ENCODE assay signal across 21 mouse cellular contexts in genomic region chr17:28832040-28832439, GRCm38 (mm10). TPM values are rescaled to one million over a fixed set of nuclear protein-coding genes. Genes with fewer than 3 reads are reported as not detected.
DNase-seq lines count a peak whose midpoint lies in the region; ATAC-seq and TF ChIP-seq lines count a peak whose summit lies in the region.
"Had no signal": no experiment of that assay in that cellular context is flagged by ENCODE, and none has a peak within 500 bp of the region (broad histone marks: within the 10 kb centered on the region; RNA-seq: fewer than 3 reads in every experiment).

No protein-coding gene starts in this region.

- peaks cover 27% of the 10 kb centered on the region for H3K4me1 ChIP-seq in heart, embryonic 11.5 days (ENCODE audit: control insufficient read depth, insufficient read depth, low read length)
- no peaks in the 10 kb centered on the region for H3K4me1 ChIP-seq in midbrain, postnatal 0 days (ENCODE audit: insufficient read depth, low read length)
- no peaks in the 10 kb centered on the region for H3K4me1 ChIP-seq in midbrain, embryonic 10.5 days
- peaks cover 96% of the 10 kb centered on the region for H3K4me1 ChIP-seq in liver, embryonic 12.5 days
- H3K4me1 ChIP-seq: hindbrain, embryonic 10.5 days had no signal

- H3K36me3 ChIP-seq in heart, embryonic 11.5 days (ENCODE audit: control insufficient read depth, insufficient read depth, low read length), result peaks cover 39% of the 10 kb centered on the region
- peaks cover 44% of the 10 kb centered on the region for H3K36me3 ChIP-seq in midbrain, postnatal 0 days (ENCODE audit: insufficient read depth, low read length)
- peaks cover 100% of the 10 kb centered on the region for H3K36me3 ChIP-seq in midbrain, embryonic 10.5 days
- peaks cover 100% of the 10 kb centered on the region for H3K36me3 ChIP-seq in liver, embryonic 12.5 days

- WGBS in heart, embryonic 11.5 days (ENCODE audit: insufficient replicate concordance), result 82% methylated on average over 9 of the region's 9 CpGs
- WGBS in midbrain, postnatal 0 days, result 85% methylated on average over 9 of the region's 9 CpGs
- 90% methylated on average over 9 of the region's 9 CpGs for WGBS in midbrain, embryonic 10.5 days
- WGBS in liver, embryonic 12.5 days (ENCODE audit: insufficient replicate concordance), result 83% methylated on average over 9 of the region's 9 CpGs

- H3K4me2 ChIP-seq in heart, embryonic 11.5 days, result no peak overlapping the region
- H3K4me2 ChIP-seq in midbrain, postnatal 0 days (ENCODE audit: low read depth, low read length, poor library complexity, severe bottlenecking), result no peak overlapping the region
- peak overlapping the region; percentile 73 for H3K4me2 ChIP-seq in liver, embryonic 12.5 days
- H3K4me2 ChIP-seq: heart, embryonic 13.5 days had no signal

- no peak overlapping the region for H3K4me3 ChIP-seq in heart, embryonic 11.5 days (ENCODE audit: low read depth, low read length)
- no peak overlapping the region for H3K4me3 ChIP-seq in midbrain, postnatal 0 days (ENCODE audit: low read depth, low read length)
- no peak overlapping the region for H3K4me3 ChIP-seq in midbrain, embryonic 10.5 days
- H3K4me3 ChIP-seq in liver, embryonic 12.5 days, result no peak overlapping the region
- H3K4me3 ChIP-seq: heart, embryonic 13.5 days; hindbrain, embryonic 10.5 days; myocyte had no signal

- intact Hi-C loops in left cerebral cortex, postnatal 36 days (cut with DNase I), result no loop called here

- H3K9ac ChIP-seq in heart, embryonic 11.5 days (ENCODE audit: low read depth, low read length), result no peak overlapping the region
- H3K9ac ChIP-seq in midbrain, postnatal 0 days (replicated peaks; ENCODE audit: low read length, poor library complexity, severe bottlenecking), result no peak overlapping the region
- peak overlapping the region; percentile 70 for H3K9ac ChIP-seq in liver, embryonic 12.5 days

- H3K27me3 ChIP-seq in heart, embryonic 11.5 days (ENCODE audit: control insufficient read depth, insufficient read depth, low read length), result no peaks in the 10 kb centered on the region
- H3K27me3 ChIP-seq in midbrain, postnatal 0 days (ENCODE audit: insufficient read depth, low read length), result no peaks in the 10 kb centered on the region
- no peaks in the 10 kb centered on the region for H3K27me3 ChIP-seq in midbrain, embryonic 10.5 days (ENCODE audit: low read depth, poor library complexity, severe bottlenecking)
- no peaks in the 10 kb centered on the region for H3K27me3 ChIP-seq in liver, embryonic 12.5 days (replicated peaks)
- H3K27me3 ChIP-seq: heart, embryonic 13.5 days had no signal

- ATAC-seq in heart, embryonic 11.5 days (replicated peaks; ENCODE audit: insufficient number of reproducible peaks, low FRiP score, low TSS enrichment), result no peak
- ATAC-seq in midbrain, postnatal 0 days (ENCODE audit: low FRiP score), result no peak
- no peak for ATAC-seq in liver, embryonic 12.5 days

- no peaks in the 10 kb centered on the region for H3K9me3 ChIP-seq in heart, embryonic 11.5 days (replicated peaks; ENCODE audit: control insufficient read depth, low read length)
- H3K9me3 ChIP-seq in midbrain, postnatal 0 days (ENCODE audit: low read length), result no peaks in the 10 kb centered on the region
- H3K9me3 ChIP-seq in midbrain, embryonic 10.5 days (replicated peaks), result no peaks in the 10 kb centered on the region
- H3K9me3 ChIP-seq in liver, embryonic 12.5 days (replicated peaks), result no peaks in the 10 kb centered on the region
- H3K9me3 ChIP-seq: heart, embryonic 13.5 days; hindbrain, embryonic 10.5 days had no signal

- H3K27ac ChIP-seq in heart, embryonic 11.5 days (ENCODE audit: low read depth, low read length), result 0 out of 2 replicates have a peak overlapping the region, but pooled peaks have one; percentile 5
- H3K27ac ChIP-seq in midbrain, postnatal 0 days (ENCODE audit: low read depth, low read length), result no peak overlapping the region
- no peak overlapping the region for H3K27ac ChIP-seq in midbrain, embryonic 10.5 days (replicated peaks)
- H3K27ac ChIP-seq in liver, embryonic 12.5 days, result peak overlapping the region; percentile 98
- H3K27ac ChIP-seq: hindbrain, embryonic 10.5 days had no signal

- peak; percentile 67 for TF ChIP-seq CTCF in midbrain, postnatal 0 days (IDR thresholded peaks at IDR 0.05)

- DNase-seq in heart, adult 18-20 months, result no peak
- DNase-seq in midbrain, postnatal 0 days (ENCODE audit: low spot score), result peak; percentile 13
- DNase-seq in midbrain, embryonic 10.5 days (ENCODE audit: low spot score), result no peak
- no peak for DNase-seq in left cerebral cortex, postnatal 36 days (ENCODE audit: low spot score in 2 of 2)
- DNase-seq in layer of hippocampus, adult 18-20 months (ENCODE audit: low spot score in 2 of 2), result no peak
- DNase-seq in adrenal gland, postnatal 25 days, result no peak
- DNase-seq: adrenal gland, postnatal 36 days; B cell, adult 2 months; cerebellum, postnatal 10 days; gastrocnemius, postnatal 25 days; kidney, adult 11 months; kidney, postnatal 36 days had no signal

RNA-seq across cellular contexts. Expression of gene Pnpla1, which starts 26.2 kb away (rescaled TPM):
- 0.06 TPM in 1 of 2 replicates, not detected in the other for polyA plus RNA-seq in heart, embryonic 11.5 days (2014; fragmentation: Nextera tagmentation; extraction: Ambion mirVana)
- not detected for total RNA-seq in heart, adult 18-20 months (2021)
- total RNA-seq in midbrain, postnatal 0 days (2014; rRNA removed), result 0.05 and 0.14 TPM in 2 replicates
- 0.07 TPM in 1 of 2 replicates, not detected in the other for polyA plus RNA-seq in midbrain, postnatal 0 days (2015; fragmentation: Nextera tagmentation; extraction: Ambion mirVana)
- not detected in 2 replicates for polyA plus RNA-seq in midbrain, embryonic 10.5 days (2016; fragmentation: Nextera tagmentation; extraction: Ambion mirVana)
- not detected in 2 replicates for polyA plus RNA-seq in liver, embryonic 12.5 days (2016; fragmentation: Nextera tagmentation; extraction: Ambion mirVana)
- total RNA-seq in left cerebral cortex, postnatal 36 days (2021), result 1 to 10 TPM in 1 of 2 experiments, under 1 TPM in 1; 0.66 to 1.4 TPM
- total RNA-seq in layer of hippocampus, adult 18-20 months (2021), result under 1 TPM; 0.41 to 0.87 TPM
- 0.09 TPM in 1 of 2 replicates, not detected in the other for total RNA-seq in adrenal gland, postnatal 25 days (2021)
- total RNA-seq: gastrocnemius, postnatal 25 days; neutrophil, adult 5-6 weeks had no signal
- polyA plus RNA-seq: erythroblast, embryonic 14.5 days; heart, embryonic 13.5 days; hindbrain, embryonic 10.5 days; limb, embryonic 11.5 days; lung, embryonic 16.5 days; myocyte had no signal

RNA-seq across cellular contexts. Expression of gene Brpf3, which starts 31.1 kb away (rescaled TPM):
- polyA plus RNA-seq in heart, embryonic 11.5 days (2014; fragmentation: Nextera tagmentation; extraction: Ambion mirVana), result 12.1 and 13.4 TPM in 2 replicates
- total RNA-seq in heart, adult 18-20 months (2021), result 10 to 100 TPM; 14.8 to 19.6 TPM
- 14.9 and 21.5 TPM in 2 replicates for total RNA-seq in midbrain, postnatal 0 days (2014; rRNA removed)
- polyA plus RNA-seq in midbrain, postnatal 0 days (2015; fragmentation: Nextera tagmentation; extraction: Ambion mirVana), result 3.5 and 4.9 TPM in 2 replicates
- 8.3 and 9.1 TPM in 2 replicates for polyA plus RNA-seq in midbrain, embryonic 10.5 days (2016; fragmentation: Nextera tagmentation; extraction: Ambion mirVana)
- 67.4 and 68.8 TPM in 2 replicates for polyA plus RNA-seq in liver, embryonic 12.5 days (2016; fragmentation: Nextera tagmentation; extraction: Ambion mirVana)
- total RNA-seq in left cerebral cortex, postnatal 36 days (2021), result 10 to 100 TPM; 44.2 to 54.7 TPM
- total RNA-seq in layer of hippocampus, adult 18-20 months (2021), result 10 to 100 TPM; 42.0 to 52.3 TPM
- total RNA-seq in adrenal gland, postnatal 25 days (2021), result 91.3 and 122 TPM in 2 replicates

Comparison
In these comparisons a context has a peak if more than half of its experiments do, and no peak if none do; other contexts are left out.
1. H3K27ac ChIP-seq: peak in heart, embryonic 11.5 days (single experiment) and liver, embryonic 12.5 days (single experiment); none in midbrain, postnatal 0 days (single experiment) and midbrain, embryonic 10.5 days (single experiment).